Mouse (Mus musculus): Measurements from ENCODE around the gene Wnk2. TPM values are rescaled to one million over a fixed set of nuclear protein-coding genes. Genes with fewer than 3 reads are reported as not detected.

The Wnk2 gene
- polyA plus RNA-seq, 1 experiment = not detected

- no peak for TF ChIP-seq POLR2A (IDR thresholded peaks at IDR 0.05; ENCODE audit: borderline replicate concordance, low read depth, low read length)
- no peak for TF ChIP-seq CTCF (IDR thresholded peaks at IDR 0.05; ENCODE audit: low read depth, low read length)
- Histone ChIP-seq H3K4me3 (ENCODE audit: insufficient read depth, low read length) (no peak overlapping the region), H3K27ac (ENCODE audit: insufficient read depth, low read depth, low read length) (no peak overlapping the region), H3K4me1 (ENCODE audit: control insufficient read depth, insufficient read depth, low read length) (no peaks in the 10 kb centered on the region)
Measured at GRCm38 (mm10) chr13:49129845-49130244, 18.0 kb downstream of the Wnk2 start.

- no peak overlapping the region for H3K4me3 ChIP-seq (ENCODE audit: insufficient read depth, low read length)
- TF ChIP-seq POLR2A (IDR thresholded peaks at IDR 0.05; ENCODE audit: borderline replicate concordance, low read depth, low read length) = no peak
Measured at GRCm38 (mm10) chr13:49129154-49129553, 18.7 kb downstream of the Wnk2 start.

GRCm38 (mm10) chr13:49127844-49128631 is 19.8 kb downstream of the Wnk2 start:
- Histone ChIP-seq H3K4me3 (ENCODE audit: insufficient read depth, low read length) (no peak overlapping the region), H3K27ac (ENCODE audit: insufficient read depth, low read depth, low read length) (no peak overlapping the region), H3K4me1 (ENCODE audit: control insufficient read depth, insufficient read depth, low read length) (no peaks in the 10 kb centered on the region)
- no peak for TF ChIP-seq POLR2A (IDR thresholded peaks at IDR 0.05; ENCODE audit: borderline replicate concordance, low read depth, low read length)
- TF ChIP-seq CTCF (IDR thresholded peaks at IDR 0.05; ENCODE audit: low read depth, low read length) = no peak

More at GRCm38 (mm10) chr13:49129154-49129553, 18.7 kb downstream of the Wnk2 start:
- H3K27ac ChIP-seq (ENCODE audit: insufficient read depth, low read depth, low read length) = no peak overlapping the region
- no peaks in the 10 kb centered on the region for H3K4me1 ChIP-seq (ENCODE audit: control insufficient read depth, insufficient read depth, low read length)

GRCm38 (mm10) chr13:49122106-49122505 is 25.7 kb downstream of the Wnk2 start:
- no peak overlapping the region for H3K27ac ChIP-seq (ENCODE audit: insufficient read depth, low read depth, low read length)
- H3K4me1 ChIP-seq (ENCODE audit: control insufficient read depth, insufficient read depth, low read length) = no peaks in the 10 kb centered on the region
- no peak overlapping the region for H3K4me3 ChIP-seq (ENCODE audit: insufficient read depth, low read length)
- TF ChIP-seq CTCF (IDR thresholded peaks at IDR 0.05; ENCODE audit: low read depth, low read length) = no peak
- TF ChIP-seq POLR2A (IDR thresholded peaks at IDR 0.05; ENCODE audit: borderline replicate concordance, low read depth, low read length) = no peak

GRCm38 (mm10) chr13:49117563-49117962 is 30.3 kb downstream of the Wnk2 start:
- no peak overlapping the region for H3K4me3 ChIP-seq (ENCODE audit: insufficient read depth, low read length)
- TF ChIP-seq POLR2A (IDR thresholded peaks at IDR 0.05; ENCODE audit: borderline replicate concordance, low read depth, low read length) = no peak
- no peak for TF ChIP-seq CTCF (IDR thresholded peaks at IDR 0.05; ENCODE audit: low read depth, low read length)
- no peak overlapping the region for H3K27ac ChIP-seq (ENCODE audit: insufficient read depth, low read depth, low read length)
- no peaks in the 10 kb centered on the region for H3K4me1 ChIP-seq (ENCODE audit: control insufficient read depth, insufficient read depth, low read length)

GRCm38 (mm10) chr13:49114921-49115320 is 32.9 kb downstream of the Wnk2 start:
- Histone ChIP-seq H3K4me1 (ENCODE audit: control insufficient read depth, insufficient read depth, low read length) (no peaks in the 10 kb centered on the region), H3K4me3 (ENCODE audit: insufficient read depth, low read length) (no peak overlapping the region), H3K27ac (ENCODE audit: insufficient read depth, low read depth, low read length) (no peak overlapping the region)
- no peak for TF ChIP-seq CTCF (IDR thresholded peaks at IDR 0.05; ENCODE audit: low read depth, low read length)
- TF ChIP-seq POLR2A (IDR thresholded peaks at IDR 0.05; ENCODE audit: borderline replicate concordance, low read depth, low read length) = no peak

- H3K27ac ChIP-seq (ENCODE audit: insufficient read depth, low read depth, low read length) = no peak overlapping the region
- no peak for TF ChIP-seq CTCF (IDR thresholded peaks at IDR 0.05; ENCODE audit: low read depth, low read length)
- no peak for TF ChIP-seq POLR2A (IDR thresholded peaks at IDR 0.05; ENCODE audit: borderline replicate concordance, low read depth, low read length)
- no peak overlapping the region for H3K4me3 ChIP-seq (ENCODE audit: insufficient read depth, low read length)
- peaks cover 6% of the 10 kb centered on the region for H3K4me1 ChIP-seq (ENCODE audit: control insufficient read depth, insufficient read depth, low read length)
Measured at GRCm38 (mm10) chr13:49114116-49114515, 33.7 kb downstream of the Wnk2 start.

GRCm38 (mm10) chr13:49113345-49113744 is 34.5 kb downstream of the Wnk2 start:
- H3K4me3 ChIP-seq (ENCODE audit: insufficient read depth, low read length) = no peak overlapping the region
- H3K27ac ChIP-seq (ENCODE audit: insufficient read depth, low read depth, low read length) = no peak overlapping the region
- peaks cover 11% of the 10 kb centered on the region for H3K4me1 ChIP-seq (ENCODE audit: control insufficient read depth, insufficient read depth, low read length)
- TF ChIP-seq CTCF (IDR thresholded peaks at IDR 0.05; ENCODE audit: low read depth, low read length) = no peak
- no peak for TF ChIP-seq POLR2A (IDR thresholded peaks at IDR 0.05; ENCODE audit: borderline replicate concordance, low read depth, low read length)

GRCm38 (mm10) chr13:49112652-49113051 is 35.2 kb downstream of the Wnk2 start:
- Histone ChIP-seq H3K4me3 (ENCODE audit: insufficient read depth, low read length) (no peak overlapping the region), H3K27ac (ENCODE audit: insufficient read depth, low read depth, low read length) (no peak overlapping the region), H3K4me1 (ENCODE audit: control insufficient read depth, insufficient read depth, low read length) (peaks cover 18% of the 10 kb centered on the region)
- TF ChIP-seq CTCF (IDR thresholded peaks at IDR 0.05; ENCODE audit: low read depth, low read length) = no peak
- no peak for TF ChIP-seq POLR2A (IDR thresholded peaks at IDR 0.05; ENCODE audit: borderline replicate concordance, low read depth, low read length)

- no peak for TF ChIP-seq CTCF (IDR thresholded peaks at IDR 0.05; ENCODE audit: low read depth, low read length)
- TF ChIP-seq POLR2A (IDR thresholded peaks at IDR 0.05; ENCODE audit: borderline replicate concordance, low read depth, low read length) = no peak
- no peak overlapping the region for H3K27ac ChIP-seq (ENCODE audit: insufficient read depth, low read depth, low read length)
- no peak overlapping the region for H3K4me3 ChIP-seq (ENCODE audit: insufficient read depth, low read length)
- peaks cover 20% of the 10 kb centered on the region for H3K4me1 ChIP-seq (ENCODE audit: control insufficient read depth, insufficient read depth, low read length)
Measured at GRCm38 (mm10) chr13:49109665-49110064, 38.1 kb downstream of the Wnk2 start.

Measured in bone marrow macrophage, adult 2 months (primary cell).